Mouse (Mus musculus) activated CD4-positive, CD25-positive, alpha-beta regulatory T cell, adult 4 months (primary cell): ENCODE results near the gene Slc9a7. TPM values are rescaled to one million over a fixed set of nuclear protein-coding genes. Genes with fewer than 3 reads are reported as not detected.

Experiments used
- ATAC-seq: one replicate; pipeline ENCODE4 v1.8.0; 2017
- polyA plus RNA-seq, 2 experiments: library from polyadenylated mRNA; unstranded; fragments of 100-300 nt; shearing (Covaris generic); gene quantifications; one replicate each; pipeline ENCODE4 v1.2.1; 2017

Slc9a7 gene
- 1 to 10 TPM; 5.7 to 8.8 TPM for polyA plus RNA-seq

GRCm38 (mm10) chrX:20291282-20292039, at the start of gene Slc9a7:
TSS of gene Slc9a7 (minus strand) at chrX:20291807.
- ATAC-seq, result peak; percentile 68

GRCm38 (mm10) chrX:20335722-20336121, 44.1 kb upstream of the Slc9a7 start:
- ATAC-seq, result no peak

DNA sequence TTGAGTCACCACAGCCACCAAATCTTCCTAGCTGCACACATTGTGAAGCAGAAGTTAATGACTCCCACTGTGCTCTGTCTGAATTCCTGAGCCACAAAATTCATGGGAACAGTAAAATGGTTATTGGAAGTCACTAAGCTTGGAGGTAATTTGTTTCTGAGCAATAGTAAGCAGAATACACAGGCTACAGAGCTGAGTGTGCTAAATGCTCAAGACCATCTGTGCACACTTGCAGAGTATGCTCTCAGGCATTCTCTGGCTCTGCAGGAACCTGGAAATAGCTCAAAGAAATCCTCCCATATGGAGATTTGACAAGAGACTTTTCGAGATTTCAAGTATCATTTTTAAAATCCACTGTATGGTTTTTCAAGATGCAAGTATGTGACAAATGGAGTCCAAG, 41.1 kb upstream of the Slc9a7 start:
- ATAC-seq, result no peak

DNA sequence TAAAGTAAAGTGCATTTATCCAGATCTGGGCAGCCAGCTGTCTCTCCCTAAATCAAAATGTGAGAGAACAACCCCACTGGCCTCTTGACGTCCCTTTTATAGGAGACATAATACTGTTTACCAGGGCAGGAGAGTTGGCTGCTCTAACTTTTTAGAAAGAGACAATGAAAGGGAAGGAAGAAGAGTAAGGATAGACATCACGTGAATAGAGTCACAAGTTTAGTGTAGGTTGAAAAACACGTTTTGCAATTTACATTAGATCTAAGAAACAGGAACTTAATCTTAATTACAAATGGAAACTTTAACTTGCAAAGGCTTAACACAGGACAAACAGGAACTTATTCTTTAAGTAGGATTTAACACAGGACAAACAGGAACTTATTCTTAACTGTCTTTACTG, 15.6 kb upstream of the Slc9a7 start:
- no peak for ATAC-seq

GRCm38 (mm10) chrX:20305941-20306340, 14.3 kb upstream of the Slc9a7 start:
- ATAC-seq, result no peak

- no peak for ATAC-seq
These were observed 11.7 kb upstream of the Slc9a7 start for GRCm38 (mm10) chrX:20303280-20303679.

DNA sequence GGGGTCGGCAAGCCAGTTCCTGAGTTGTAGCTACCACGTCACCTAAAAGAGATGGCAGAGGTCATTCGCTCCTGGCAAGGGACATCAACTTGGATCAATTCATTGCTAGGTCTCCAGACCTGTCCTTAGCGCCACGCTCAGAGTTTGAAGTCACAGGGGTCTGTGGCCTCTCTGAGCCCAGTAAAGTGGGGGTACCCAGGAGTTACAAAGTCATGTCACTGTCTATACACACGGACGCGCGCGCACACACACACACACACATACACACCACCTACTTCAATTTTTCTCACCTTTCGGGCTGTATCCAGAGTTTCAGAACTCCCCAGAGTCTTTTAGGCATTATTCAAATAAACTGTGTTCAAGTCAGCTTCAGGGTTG, 422 bp upstream of the Slc9a7 start:
- ATAC-seq, result no peak

GRCm38 (mm10) chrX:20290715-20291114, 892 bp downstream of the Slc9a7 start:
- peak; percentile 60 for ATAC-seq

GRCm38 (mm10) chrX:20288674-20289073, 2.9 kb downstream of the Slc9a7 start:
- no peak for ATAC-seq

DNA sequence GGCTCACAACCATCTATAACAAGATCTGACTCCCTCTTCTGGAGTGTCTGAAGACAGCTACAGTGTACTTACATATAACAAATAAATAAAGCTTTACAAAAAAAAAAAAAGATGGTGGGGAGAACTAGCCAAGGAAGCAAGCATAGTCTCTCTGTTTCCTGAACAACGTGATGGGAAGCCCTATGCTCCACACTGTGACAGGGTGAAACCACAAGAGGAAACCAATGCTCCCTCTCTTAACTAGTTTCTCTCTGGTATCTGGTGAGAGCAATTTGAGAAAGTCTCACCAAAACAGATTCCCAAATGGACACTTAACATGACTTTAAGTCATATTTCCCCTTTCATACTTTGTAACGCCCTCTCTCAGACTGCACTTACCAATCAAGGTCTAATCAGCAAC, 5.4 kb downstream of the Slc9a7 start:
- ATAC-seq, result peak; percentile 34

DNA sequence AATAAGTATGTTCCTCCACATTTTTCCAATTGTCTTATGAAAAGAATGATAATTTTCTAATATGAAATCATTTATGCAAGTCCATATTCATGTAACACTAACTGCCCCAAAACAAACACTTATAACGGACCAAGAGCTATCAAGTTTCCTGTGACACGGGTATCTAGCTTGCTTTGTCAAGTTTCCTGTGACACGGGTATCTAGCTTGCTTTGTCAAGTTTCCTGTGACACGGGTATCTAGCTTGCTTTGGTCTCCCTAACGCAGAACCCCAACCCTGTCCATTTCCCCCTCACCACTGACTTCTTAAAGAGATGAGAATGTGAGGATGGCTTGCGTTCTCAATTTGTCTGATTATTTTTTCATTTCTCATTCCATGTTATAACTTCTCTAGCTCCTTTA, 12.2 kb downstream of the Slc9a7 start:
- peak; percentile 73 for ATAC-seq

- ATAC-seq, result no peak
These were observed 17.8 kb downstream of the Slc9a7 start for GRCm38 (mm10) chrX:20273854-20274253.

DNA sequence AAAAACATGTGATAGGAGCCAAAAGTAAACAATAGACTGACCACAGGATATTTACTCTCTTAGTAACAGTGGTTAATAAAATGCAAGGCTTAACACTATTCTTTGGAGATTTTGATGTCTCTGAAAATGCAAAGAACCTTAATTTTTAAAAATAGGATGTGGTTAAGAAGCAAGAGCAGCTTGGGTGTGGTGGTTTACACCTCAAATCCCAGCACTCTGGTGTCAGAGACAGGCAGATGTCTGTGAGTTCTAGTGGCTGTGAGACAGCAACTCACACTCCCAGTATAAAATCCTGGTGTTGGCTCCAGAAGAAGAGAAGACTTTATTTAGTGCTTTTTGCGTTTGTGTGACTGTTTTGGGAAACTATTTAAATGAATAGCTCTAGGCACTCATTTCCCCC, 19.6 kb downstream of the Slc9a7 start:
- peak; percentile 75 for ATAC-seq

GRCm38 (mm10) chrX:20269980-20270379, 21.6 kb downstream of the Slc9a7 start:
- no peak for ATAC-seq

- no peak for ATAC-seq
These were observed 27.2 kb downstream of the Slc9a7 start for GRCm38 (mm10) chrX:20264370-20264769.

- ATAC-seq, result no peak
These were observed 63.5 kb downstream of the Slc9a7 start for GRCm38 (mm10) chrX:20228102-20228501.

DNA sequence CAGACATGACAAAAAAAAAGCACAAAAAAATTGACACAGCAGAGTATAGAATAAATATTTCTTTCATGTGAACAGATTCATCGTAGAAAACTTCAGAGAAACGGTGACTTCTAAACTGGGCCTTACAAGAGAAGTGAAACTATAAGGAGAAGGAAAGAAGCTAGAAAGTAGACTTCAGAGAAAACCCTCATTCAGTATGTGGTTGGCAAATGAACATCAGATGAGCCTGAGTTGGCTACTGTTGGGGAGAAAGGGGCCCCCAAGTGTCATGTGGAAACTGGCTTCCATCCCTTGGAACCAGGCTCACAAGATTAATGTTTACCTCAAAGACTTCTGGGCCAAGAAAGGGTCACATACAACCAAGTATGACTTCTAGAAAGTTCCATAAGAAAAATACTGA, 70.1 kb downstream of the Slc9a7 start:
- ATAC-seq, result no peak

GRCm38 (mm10) chrX:20185616-20186015, 106.0 kb downstream of the Slc9a7 start:
- ATAC-seq, result no peak

GRCm38 (mm10) chrX:20176792-20177191, 114.8 kb downstream of the Slc9a7 start:
- ATAC-seq, result no peak

GRCm38 (mm10) chrX:20168430-20168829, 123.2 kb downstream of the Slc9a7 start:
- ATAC-seq, result no peak

DNA sequence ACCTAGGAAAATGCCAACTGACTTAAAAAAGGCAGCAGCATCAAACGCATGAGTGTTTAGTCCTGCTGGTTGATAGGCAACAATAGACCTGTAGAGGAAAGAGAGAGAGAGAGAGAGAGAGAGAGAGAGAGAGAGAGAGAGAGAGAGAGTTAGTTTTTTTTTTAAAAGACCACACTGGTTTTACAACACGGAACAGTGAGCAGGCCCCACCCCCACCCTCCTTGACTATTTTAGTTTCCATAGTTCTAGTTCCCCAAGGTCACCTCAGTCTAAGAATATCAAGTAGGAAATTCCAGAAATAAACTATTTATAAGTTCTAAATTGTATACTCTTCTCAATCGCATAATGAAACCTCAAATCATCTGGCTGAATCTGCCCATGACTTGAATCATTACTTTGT, 126.6 kb downstream of the Slc9a7 start:
- no peak for ATAC-seq

GRCm38 (mm10) chrX:20162322-20162711, 129.3 kb downstream of the Slc9a7 start:
- ATAC-seq, result no peak

- ATAC-seq, result no peak
These were observed 129.8 kb downstream of the Slc9a7 start for GRCm38 (mm10) chrX:20161687-20162321.

- ATAC-seq, result no peak
These were observed 131.3 kb downstream of the Slc9a7 start for GRCm38 (mm10) chrX:20160301-20160700.
